Mouse (Mus musculus): ENCODE measurements at regions not wholly inside any gene's neighbourhood (a gene's known extent, or its start where the extent isn't known, plus 50 kb on each side); places are given as distances from the start of the nearest gene placed in this dataset.

GRCm38 (mm10) chr15:34775714-34776113 is 418.0 kb upstream of the 9430069I07Rik start:
- intact Hi-C loops (cut with DNase I): no loop called here
- no peak for DNase-seq

GRCm38 (mm10) chr15:34751746-34752145 is 394.1 kb upstream of the 9430069I07Rik start:
- DNase-seq: no peak
- intact Hi-C loops (cut with DNase I): no loop called here

- intact Hi-C loops (cut with DNase I): no loop called here
- DNase-seq: no peak
Measured at GRCm38 (mm10) chr15:34751021-34751420, 393.3 kb upstream of the 9430069I07Rik start.

GRCm38 (mm10) chr15:34747111-34747510 is 389.4 kb upstream of the 9430069I07Rik start:
- no peak for DNase-seq
- intact Hi-C loops (cut with DNase I): no loop called here

GRCm38 (mm10) chr15:34743130-34743782 is 385.6 kb upstream of the 9430069I07Rik start:
- intact Hi-C loops (cut with DNase I): loop anchor here (1.0 to 5.0 kb wide), 3 partner anchors 148 to 1404 kb away; no protein-coding TSS in a partner anchor
- DNase-seq: peak; percentile 41 to 56

- DNase-seq: no peak
Measured at GRCm38 (mm10) chr15:34741488-34741887, 383.8 kb upstream of the 9430069I07Rik start.

More at GRCm38 (mm10) chr15:34741488-34741887, 383.8 kb upstream of the 9430069I07Rik start:
- intact Hi-C loops (cut with DNase I): loop anchor here (5.0 kb wide), 1 partner anchor 199 kb away; no protein-coding TSS in a partner anchor

All from heart, postnatal 36 days (tissue).